Mouse (Mus musculus) heart, postnatal 36 days (tissue): Measurements from ENCODE around the gene Plscr5. TPM values are rescaled to one million over a fixed set of nuclear protein-coding genes. Genes with fewer than 3 reads are reported as not detected.

Experiments
- DNase-seq, 2 experiments: peaks; one replicate each; pipeline ENCODE4 v3.0.0; 2021 to 2022
- intact Hi-C: fragments of 180-260 bp; cut with DNase I; formaldehyde crosslinking; loops from one replicate; pipeline ENCODE4 v1.15.1; 2025
- total RNA-seq, 2 experiments: library from RNA; stranded (reverse); gene quantifications; 2 replicates each; pipeline ENCODE4 v1.2.3; 2021

The Plscr5 gene
- total RNA-seq, 2 experiments from 2014 or later: not detected

GRCm38 (mm10) chr9:92224598-92225231, 32.0 kb downstream of the Plscr5 start:
- intact Hi-C loops: no loop called here
- DNase-seq: no peak

DNA sequence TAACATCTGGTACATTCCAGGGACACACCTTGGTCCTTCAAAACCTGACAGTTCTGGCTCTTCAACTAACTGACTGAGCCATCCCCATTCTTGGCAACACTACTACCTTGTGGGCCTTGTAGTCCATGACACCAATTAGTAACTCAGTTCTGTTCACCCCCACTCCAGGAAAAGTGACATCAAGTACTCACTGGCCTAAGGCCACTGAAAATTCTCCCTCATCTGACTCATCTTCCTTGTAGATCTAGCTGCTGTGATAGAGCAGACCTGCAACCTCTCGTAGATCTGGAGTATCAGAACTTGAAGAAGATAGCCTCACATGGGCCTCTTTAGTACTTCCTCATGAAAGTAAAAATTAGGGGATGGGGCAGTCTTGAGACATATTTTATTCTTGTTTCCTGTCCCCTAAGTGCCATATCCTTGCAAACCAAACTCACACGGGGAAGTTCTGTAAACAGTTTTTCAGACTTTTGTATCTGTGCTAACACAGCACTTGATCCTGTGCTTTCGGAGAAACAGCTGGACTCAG, 33.5 kb downstream of the Plscr5 start:
- intact Hi-C loops: loop anchor here (2.0 kb wide), 1 partner anchor 51 kb away; no protein-coding TSS in a partner anchor
- no peak for DNase-seq

DNA sequence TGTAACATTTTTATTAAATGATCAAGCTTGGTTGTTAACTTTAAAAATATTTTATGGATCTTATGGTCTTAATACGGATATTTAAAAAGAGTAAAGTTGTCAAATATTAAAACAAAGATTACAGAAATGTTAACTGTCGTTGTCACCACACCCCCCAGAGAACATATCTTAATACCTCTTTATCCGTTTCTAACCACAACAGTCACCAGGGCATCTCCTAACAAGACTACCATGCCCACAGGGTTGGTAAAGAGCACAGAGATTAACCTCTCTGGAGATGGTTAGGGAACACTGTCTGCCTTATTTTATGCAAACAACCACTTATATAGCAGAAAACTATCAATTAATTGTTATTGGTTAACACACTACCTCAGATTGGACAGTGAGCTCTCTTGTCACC, 34.1 kb downstream of the Plscr5 start:
- intact Hi-C loops: loop anchor here (2.0 kb wide), 1 partner anchor 50 kb away; no protein-coding TSS in a partner anchor
- no peak for DNase-seq

DNA sequence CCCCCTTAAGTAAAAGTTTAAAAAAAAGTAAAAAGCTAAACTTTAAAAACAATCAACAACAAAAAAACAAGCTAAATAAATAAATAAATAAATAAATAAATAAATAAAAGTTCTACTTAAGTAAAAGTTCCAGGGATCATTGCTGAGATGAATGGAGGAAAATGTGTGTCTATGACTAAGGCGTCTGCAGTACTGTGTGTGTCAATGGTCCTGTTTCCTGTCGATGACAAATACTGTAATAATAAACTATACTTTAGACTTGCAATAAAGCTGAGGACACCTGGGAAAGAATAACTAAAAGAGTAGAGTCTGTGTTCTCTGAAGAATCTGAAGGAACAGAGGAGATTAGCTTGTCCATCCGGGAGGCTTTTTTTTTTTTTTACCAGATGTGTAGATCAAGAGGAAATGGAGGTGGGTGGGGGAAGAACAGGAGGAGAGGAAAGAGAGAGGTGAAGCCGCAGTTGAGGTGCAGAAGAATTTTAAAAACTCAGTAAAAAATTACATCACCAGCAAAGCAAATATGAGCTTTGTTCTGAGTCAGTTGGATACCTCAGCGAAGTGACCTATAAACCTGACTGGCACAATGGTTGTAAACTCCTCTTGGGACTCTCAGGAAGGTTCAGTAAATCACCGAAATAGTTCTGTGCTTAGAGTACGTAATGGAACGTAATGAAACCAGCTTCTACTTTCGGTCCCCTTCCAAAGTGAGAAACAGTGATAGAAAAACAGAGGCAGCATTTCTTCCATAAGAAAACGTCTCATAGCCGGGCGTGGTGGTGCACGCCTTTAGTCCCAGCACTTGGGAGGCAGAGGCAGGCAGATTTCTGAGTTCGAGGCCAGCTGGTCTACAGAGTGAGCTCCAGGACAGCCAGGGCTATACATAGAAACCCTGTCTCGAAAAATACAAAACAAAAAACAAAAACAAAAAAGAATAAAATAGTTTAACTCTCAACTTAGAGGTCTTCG, 36.4 kb downstream of the Plscr5 start:
- no peak for DNase-seq
- intact Hi-C loops: no loop called here

- no peak for DNase-seq
- intact Hi-C loops: no loop called here
Measured at GRCm38 (mm10) chr9:92229833-92230205, 37.1 kb downstream of the Plscr5 start.

DNA sequence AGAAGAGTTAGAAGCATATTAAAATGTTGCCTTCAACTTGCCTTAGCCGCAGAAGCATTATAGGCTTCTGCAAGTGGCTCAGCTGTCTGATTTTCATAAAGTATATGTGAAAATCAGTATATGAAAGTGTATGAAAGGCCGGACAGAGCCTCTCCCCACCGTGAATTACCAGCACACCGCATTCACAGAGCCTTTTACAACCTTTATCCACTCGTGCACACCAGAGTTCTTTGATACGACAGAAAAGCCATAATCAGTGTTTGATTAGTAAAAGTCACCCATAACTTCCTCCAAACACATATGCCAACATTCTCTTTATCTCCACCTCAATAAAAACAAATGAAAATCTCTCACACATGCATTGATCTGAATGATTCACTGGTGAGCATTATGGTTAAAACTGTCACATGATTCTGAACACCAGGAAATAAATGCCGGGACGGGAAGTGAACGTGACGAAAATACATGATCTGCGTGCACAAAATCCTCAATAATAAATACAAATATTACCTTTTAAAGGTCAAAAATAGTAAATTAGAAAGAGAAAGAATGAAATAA, 42.2 kb downstream of the Plscr5 start:
- no peak for DNase-seq
- intact Hi-C loops: loop anchor here (2.0 kb wide), 1 partner anchor 14 kb away; the partner anchor contains the start of gene Plscr1

DNA sequence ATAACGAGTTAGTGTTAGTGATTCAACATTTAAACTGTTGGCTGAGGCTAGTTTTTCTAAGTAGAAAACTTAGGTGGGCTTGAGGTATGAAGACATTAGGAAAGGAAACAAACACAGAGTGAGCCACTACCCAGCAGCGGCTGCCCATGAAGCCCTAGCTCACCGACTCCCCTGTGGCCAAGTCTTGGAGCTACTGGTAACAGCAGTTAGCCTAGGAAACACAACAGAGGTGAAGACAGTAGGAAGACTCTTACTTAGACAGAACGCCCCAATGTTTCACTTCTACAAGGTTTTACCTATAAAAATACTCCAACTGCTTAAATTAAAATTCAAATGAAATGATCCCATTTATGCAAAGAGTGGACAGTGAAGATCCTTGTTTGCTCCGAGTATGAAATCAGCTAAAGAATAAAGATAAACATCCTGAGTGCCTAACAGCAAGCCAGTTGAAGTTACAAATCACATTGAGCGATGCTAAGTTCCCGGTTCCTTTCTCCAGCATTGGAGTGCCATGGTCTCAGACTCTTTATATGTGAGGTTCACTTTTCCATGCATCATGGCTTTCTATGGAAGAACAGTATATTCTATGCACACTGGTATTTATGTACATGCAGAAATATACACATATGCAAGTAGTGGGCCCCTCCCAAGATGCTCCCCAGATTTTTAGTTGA, 56.2 kb downstream of the Plscr5 start:
- intact Hi-C loops: loop anchor here (2.0 kb wide), 1 partner anchor 14 kb away; no protein-coding TSS in a partner anchor
- no peak for DNase-seq

GRCm38 (mm10) chr9:92249447-92249852, 56.7 kb downstream of the Plscr5 start, which contains the start of gene Plscr1:
Plscr1 (plus strand) TSS chr9:92249750.
- no peak for DNase-seq
- intact Hi-C loops: loop anchor here (2.0 kb wide), 1 partner anchor 15 kb away; no protein-coding TSS in a partner anchor

DNA sequence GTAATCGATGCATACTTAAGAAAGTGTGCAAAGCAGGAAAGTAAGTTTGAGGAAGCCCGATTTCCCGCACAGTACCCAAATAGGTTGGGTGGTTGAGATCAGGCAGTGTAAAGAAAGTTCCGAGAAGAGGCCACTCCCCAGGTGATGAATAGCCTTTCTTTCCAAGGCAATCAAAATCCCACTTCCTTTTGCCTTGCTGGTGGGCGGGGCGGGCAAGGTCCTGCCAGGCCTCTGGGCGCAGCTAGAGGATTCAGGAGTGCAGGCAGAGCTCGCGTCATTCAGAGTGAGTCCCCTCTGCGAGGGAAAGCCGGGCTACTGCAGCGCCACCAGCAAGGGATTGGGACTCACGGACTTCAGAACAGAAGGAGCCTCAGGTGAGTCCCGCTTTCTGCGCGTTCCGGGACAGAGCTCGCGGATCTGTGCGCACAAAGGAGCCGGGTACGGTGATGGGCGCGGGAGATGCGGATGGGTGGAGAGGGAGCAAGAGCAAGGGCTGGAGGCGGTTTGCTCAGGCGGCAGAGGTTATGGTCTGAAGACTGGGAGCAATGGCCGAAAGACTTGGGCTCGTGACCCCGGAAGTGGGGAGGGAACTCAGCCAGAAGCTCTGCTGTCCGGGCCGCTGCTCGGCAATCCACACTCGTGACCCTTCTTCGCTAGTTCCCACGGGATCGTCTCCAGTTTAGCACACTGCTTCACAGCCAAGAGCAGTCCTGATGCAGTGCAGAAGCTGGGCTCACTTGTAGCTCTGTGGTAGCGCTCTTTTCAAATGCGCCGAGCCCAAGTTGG, 57.4 kb downstream of the Plscr5 start:
- DNase-seq: peak; percentile 81 to 86
- intact Hi-C loops: loop anchor here (2.0 kb wide), 2 partner anchors 15 to 25 kb away; partner anchors contain the start of gene Plscr2

DNA sequence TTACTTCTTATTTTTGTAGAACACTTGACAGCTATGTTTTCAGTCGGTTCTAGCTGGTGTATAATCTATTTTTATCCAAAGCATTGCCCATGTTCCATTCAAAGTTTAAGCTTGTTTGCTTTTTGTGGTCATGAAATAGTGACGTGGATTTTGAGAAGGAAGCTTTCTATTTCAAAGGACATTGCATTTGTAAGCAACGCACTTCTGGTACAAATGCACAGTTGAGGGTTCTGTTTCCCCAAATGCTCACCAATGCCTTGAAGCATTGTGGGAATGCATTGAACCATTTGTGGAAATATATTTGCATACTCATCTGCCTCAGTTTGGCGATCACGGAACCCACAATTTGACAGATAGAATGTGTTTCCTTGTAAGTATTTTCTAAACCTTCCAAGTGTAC, 60.0 kb downstream of the Plscr5 start:
- no peak for DNase-seq
- intact Hi-C loops: no loop called here

DNA sequence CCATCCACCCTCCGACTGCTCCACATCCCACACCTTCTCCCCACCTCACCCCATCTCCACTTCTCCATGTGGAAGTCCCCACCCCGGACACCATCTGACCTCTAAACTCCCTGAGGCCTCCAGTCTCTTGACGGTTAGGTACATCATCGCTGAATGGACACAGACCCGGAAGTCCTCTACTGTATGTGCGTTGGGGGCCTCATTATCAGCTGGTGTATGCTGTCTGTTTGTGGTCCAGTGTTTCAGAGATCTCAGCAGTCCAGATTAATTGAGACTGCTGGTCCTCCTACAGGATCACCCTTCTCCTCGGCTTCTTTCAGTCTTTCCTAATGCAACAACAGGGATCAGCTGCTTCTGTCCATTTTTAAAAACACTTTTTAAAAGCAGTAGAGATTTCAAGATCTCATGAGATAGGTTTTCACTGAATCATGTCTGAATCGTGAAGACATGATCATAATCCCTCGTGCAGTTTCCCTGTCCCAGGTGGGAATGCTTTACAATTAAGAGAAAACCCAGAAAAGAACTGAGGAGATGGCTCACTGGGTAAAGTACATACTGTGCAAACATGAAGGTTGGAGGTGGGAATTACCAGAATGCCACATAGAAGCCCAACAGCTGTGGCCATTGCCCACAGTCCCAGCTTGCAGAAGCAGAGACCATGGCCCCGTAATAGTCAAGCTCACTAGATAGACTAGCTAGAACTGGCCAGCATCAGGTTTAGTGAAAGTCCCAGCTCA, 61.0 kb downstream of the Plscr5 start:
- DNase-seq: no peak
- intact Hi-C loops: no loop called here

Other genes starting within 250 kb of the Plscr5 start
- gene Plscr1, start 56.8 kb downstream of the Plscr5 start, total RNA-seq: 10 to 100 TPM; 11.4 to 12.3 TPM
- 10 to 100 TPM; 25.8 to 26.8 TPM for gene Plscr2, start 82.7 kb downstream of the Plscr5 start, total RNA-seq
- gene 1700057G04Rik, start 116.4 kb downstream of the Plscr5 start, total RNA-seq: not detected